Mouse (Mus musculus): ENCODE data around the gene Tmem163.

DNA sequence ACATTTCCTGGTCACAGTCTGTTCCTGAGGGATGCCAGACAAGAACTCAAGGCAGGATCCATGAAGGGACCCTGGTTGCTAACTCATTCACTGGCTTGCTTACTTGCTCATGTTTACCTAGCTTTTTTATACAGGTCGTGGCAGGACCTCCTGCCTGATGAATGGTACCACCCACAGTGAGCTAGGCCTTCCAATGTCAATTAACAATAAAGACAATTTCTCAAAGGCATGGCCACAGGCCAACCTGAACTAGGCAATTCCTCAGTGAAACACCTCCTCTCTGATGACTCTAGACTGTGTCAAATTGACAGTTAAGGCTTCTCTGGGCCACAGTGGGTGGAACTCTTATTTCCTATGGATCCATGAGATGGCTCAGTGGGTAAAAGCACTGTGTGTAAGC lies 136.6 kb downstream of the Tmem163 start:
- no peak for TF ChIP-seq POLR2A (IDR thresholded peaks at IDR 0.05; ENCODE audit: low read depth, low read length)
- TF ChIP-seq CTCF (IDR thresholded peaks at IDR 0.05; ENCODE audit: borderline replicate concordance, insufficient read depth, low read length): no peak

Data from embryonic fibroblast, embryonic 13.5 days (primary cell).